In the genomic region with DNA sequence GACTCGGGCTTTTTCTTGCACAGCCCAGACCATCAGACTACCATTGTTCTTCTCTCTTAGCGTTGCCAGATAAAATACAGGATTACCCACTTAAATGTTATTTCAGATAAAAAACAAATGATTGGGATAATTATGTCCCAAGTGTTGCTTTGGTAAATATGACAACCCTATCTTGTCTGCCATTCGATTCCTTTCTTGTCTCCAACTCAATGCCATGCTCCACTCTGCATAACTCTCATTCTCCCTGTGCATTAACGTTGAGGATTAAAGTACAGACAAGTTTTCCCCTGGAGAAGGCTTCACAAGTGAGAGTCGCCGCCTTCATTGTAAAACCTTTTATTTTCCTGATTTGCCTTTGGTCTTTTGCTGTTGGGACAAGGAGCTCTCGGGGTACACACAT, we compare ENCODE assay signal across 8 mouse cellular contexts. TPM values are rescaled to one million over a fixed set of nuclear protein-coding genes. Genes with fewer than 3 reads are reported as not detected.
DNase-seq lines count a peak whose midpoint lies in the region; ATAC-seq and TF ChIP-seq lines count a peak whose summit lies in the region.

No protein-coding gene starts in this region.

- TF ChIP-seq RAD21 in CH12.LX (IDR thresholded peaks at IDR 0.05; ENCODE audit: low read depth, low read length) = no peak

- ATAC-seq in forebrain, embryonic 12.5 days (ENCODE audit: low FRiP score) = peak; percentile 31; the same call in 1 of the 2 replicates
- ATAC-seq in liver, embryonic 13.5 days (ENCODE audit: low read depth) = no peak
- ATAC-seq in monocyte, adult 5-6 weeks (replicated peaks; ENCODE audit: insufficient number of reproducible peaks, low FRiP score, low TSS enrichment, poor library complexity, severe bottlenecking) = no peak

- H3K27ac ChIP-seq in heart, embryonic 10.5 days = peak overlapping the region; percentile 95; the same call in 1 of the 2 replicates
- H3K27ac ChIP-seq in CH12.LX (ENCODE audit: insufficient read depth, low read depth) = no peak overlapping the region
- peak overlapping the region; percentile 91; the same call in 1 of the 2 replicates for H3K27ac ChIP-seq in forebrain, embryonic 12.5 days
- no peak overlapping the region for H3K27ac ChIP-seq in liver, embryonic 13.5 days

- H3K4me1 ChIP-seq in heart, embryonic 10.5 days = no peaks in the 10 kb centered on the region
- peaks cover 0 to 2% of the 10 kb centered on the region in 2 experiments; a peak in 1 of 4 replicates for H3K4me1 ChIP-seq in CH12.LX (ENCODE audit: control insufficient read depth in 1 of 2, insufficient read depth in 2 of 2)
- no peaks in the 10 kb centered on the region for H3K4me1 ChIP-seq in forebrain, embryonic 12.5 days
- H3K4me1 ChIP-seq in liver, embryonic 13.5 days (replicated peaks) = no peaks in the 10 kb centered on the region

- TF ChIP-seq EP300 in CH12.LX (IDR thresholded peaks at IDR 0.05; ENCODE audit: low read length) = no peak

- H3K9ac ChIP-seq in CH12.LX (ENCODE audit: insufficient read depth, low read depth) = no peak overlapping the region; the same call in 1 of the 2 replicates
- H3K9ac ChIP-seq in forebrain, embryonic 12.5 days = no peak overlapping the region
- peak overlapping the region; percentile 84 for H3K9ac ChIP-seq in liver, embryonic 13.5 days

- 45% methylated on average over 7 of the region's 7 CpGs for whole genome bisulfite sequencing in heart, embryonic 10.5 days
- WGBS in forebrain, embryonic 12.5 days = 40% methylated on average over 7 of the region's 7 CpGs
- WGBS in liver, embryonic 13.5 days (ENCODE audit: insufficient replicate concordance) = 41% methylated on average over 7 of the region's 7 CpGs

- TF ChIP-seq CTCF in CH12.LX (conservative IDR thresholded peaks at IDR 0.05 in 1 of 2, IDR thresholded peaks at IDR 0.05 in 1 of 2; ENCODE audit: low read depth in 2 of 2, low read length in 2 of 2) = no peak

- no peak for DNase-seq in heart, embryonic 10.5 days (ENCODE audit: low spot score)
- DNase-seq in heart, adult 11 months = no peak
- DNase-seq in CH12.LX (ENCODE audit: extremely low read depth) = no peak
- no peak for DNase-seq in liver, embryonic 13.5 days
- DNase-seq in layer of hippocampus, postnatal 36 days = no peak
- DNase-seq in adrenal gland, postnatal 25 days = no peak

- dilution Hi-C loops in CH12.LX (cut with MboI; ENCODE audit: extremely low pct_ligation_motif_present, extremely low pct_unique_long_range_greater_than_20kb, low sequenced_read_pairs) = no loop called here

- H3K27me3 ChIP-seq in heart, embryonic 10.5 days (ENCODE audit: insufficient read depth, poor library complexity, severe bottlenecking) = peaks cover 10% of the 10 kb centered on the region; the same call in 1 of the 2 replicates
- H3K27me3 ChIP-seq in CH12.LX (replicated peaks) = no peaks in the 10 kb centered on the region
- H3K27me3 ChIP-seq in forebrain, embryonic 12.5 days = peaks cover 31% of the 10 kb centered on the region
- peaks cover 10% of the 10 kb centered on the region; the same call in 1 of the 2 replicates for H3K27me3 ChIP-seq in liver, embryonic 13.5 days

- 0 out of 2 replicates have a peak, but pooled peaks have one; percentile 5 for TF ChIP-seq POLR2A in CH12.LX (IDR thresholded peaks at IDR 0.05; ENCODE audit: low read depth, low read length)

- H3K36me3 ChIP-seq in heart, embryonic 10.5 days = no peaks in the 10 kb centered on the region
- H3K36me3 ChIP-seq in CH12.LX (replicated peaks in 1 of 2; ENCODE audit: control insufficient read depth in 1 of 2, insufficient read depth in 1 of 2, low read length in 1 of 2) = no peaks in the 10 kb centered on the region
- H3K36me3 ChIP-seq in forebrain, embryonic 12.5 days (replicated peaks) = no peaks in the 10 kb centered on the region
- H3K36me3 ChIP-seq in liver, embryonic 13.5 days = no peaks in the 10 kb centered on the region

- H3K79me2 ChIP-seq in CH12.LX (replicated peaks; ENCODE audit: control insufficient read depth, extremely low read depth, insufficient read depth, poor library complexity, severe bottlenecking) = peaks cover 10% of the 10 kb centered on the region

- peak overlapping the region; percentile 70 for H3K4me3 ChIP-seq in heart, embryonic 10.5 days
- peak overlapping the region in 2 of 3 experiments; percentile 18 to 68 for H3K4me3 ChIP-seq in CH12.LX (replicated peaks in 1 of 3; ENCODE audit: low read depth in 2 of 3, low read length in 2 of 3, poor library complexity in 1 of 3)
- H3K4me3 ChIP-seq in forebrain, embryonic 12.5 days (replicated peaks) = peak overlapping the region; percentile 57
- H3K4me3 ChIP-seq in liver, embryonic 13.5 days (replicated peaks) = peak overlapping the region; percentile 72

- no peaks in the 10 kb centered on the region for H3K9me3 ChIP-seq in heart, embryonic 10.5 days
- no peaks in the 10 kb centered on the region for H3K9me3 ChIP-seq in CH12.LX (replicated peaks; ENCODE audit: low read length)
- H3K9me3 ChIP-seq in forebrain, embryonic 12.5 days = no peaks in the 10 kb centered on the region
- H3K9me3 ChIP-seq in liver, embryonic 13.5 days (replicated peaks) = no peaks in the 10 kb centered on the region

- in situ Hi-C loops in CH12.LX (cut with MboI; ENCODE audit: low pct_ligation_motif_present, low pct_unique_long_range_greater_than_20kb, low sequenced_read_pairs) = no loop called here

- peak overlapping the region; percentile 31; the same call in 1 of the 2 replicates for H3K4me2 ChIP-seq in CH12.LX (ENCODE audit: insufficient read depth, low read depth, poor library complexity, severe bottlenecking)
- H3K4me2 ChIP-seq in forebrain, embryonic 12.5 days = peak overlapping the region; percentile 38
- H3K4me2 ChIP-seq in liver, embryonic 13.5 days = peak overlapping the region; percentile 60

TF ChIP-seq in CH12.LX, 34 proteins besides CTCF, POLR2A, EP300 and RAD21:
- no peak for TF ChIP-seq MEF2A (IDR thresholded peaks at IDR 0.05; ENCODE audit: borderline replicate concordance, low read depth, low read length)
- no peak for TF ChIP-seq ETS1 (conservative IDR thresholded peaks at IDR 0.05; ENCODE audit: low read depth, low read length)
- no peak for TF ChIP-seq ZNF384 (IDR thresholded peaks at IDR 0.05; ENCODE audit: low read depth, low read length)
- no peak for TF ChIP-seq JUND (conservative IDR thresholded peaks at IDR 0.05; ENCODE audit: low read depth, low read length)

RNA-seq across cellular contexts. Expression of a gene that starts 0.3 kb away (rescaled TPM):
- polyA plus RNA-seq in heart, embryonic 10.5 days (2016; fragmentation: Nextera tagmentation; extraction: Ambion mirVana) = 10.5 and 13.9 TPM in 2 replicates
- 17.3 and 19.2 TPM in 2 replicates for total RNA-seq in CH12.LX (2012; rRNA removed)
- total RNA-seq in CH12.LX (2014; rRNA removed) = 30.2 and 33.8 TPM in 2 replicates
- polyA plus RNA-seq in CH12.LX (2012; ENCODE audit: insufficient read length, low read depth) = 20.9 and 21.5 TPM in 2 replicates
- polyA plus RNA-seq in forebrain, embryonic 12.5 days (2016; fragmentation: Nextera tagmentation; extraction: Ambion mirVana) = 14.8 and 17.9 TPM in 2 replicates
- 8.1 and 11.1 TPM in 2 replicates for polyA plus RNA-seq in liver, embryonic 13.5 days (2015; fragmentation: Nextera tagmentation; extraction: Ambion mirVana)
- 65.3 to 71.3 TPM (median 65.7 TPM) in 3 replicates for total RNA-seq in monocyte, adult 5-6 weeks (2017)
- total RNA-seq in layer of hippocampus, postnatal 36 days (2021) = 10 to 100 TPM; 29.0 to 30.3 TPM
- total RNA-seq in adrenal gland, postnatal 25 days (2021) = 30.2 and 35.0 TPM in 2 replicates

Comparison
In these comparisons a context has a peak if more than half of its experiments do, and no peak if none do; other contexts are left out.
1. H3K27ac ChIP-seq: peak in heart, embryonic 10.5 days (single experiment) and forebrain, embryonic 12.5 days (single experiment); none in CH12.LX (single experiment) and liver, embryonic 13.5 days (single experiment).
2. Peak in every context shown above with its lines, with median percentiles within 50 percentile points of each other: H3K4me3 ChIP-seq and H3K4me2 ChIP-seq.